Mouse (Mus musculus) cerebellum, adult (tissue): ENCODE measurements at regions not wholly inside any gene's neighbourhood (a gene's known extent, or its start where the extent isn't known, plus 50 kb on each side); places are given as distances from the start of the nearest gene placed in this dataset.
A peak's percentile ranks its signal among the peaks of the same experiment; 100 is the strongest.

ENCODE experiments used
- ATAC-seq: cut with Nextera tagmentation; 2 replicates; pipeline ENCODE4 v1.9.2; 2017; ENCODE audit warnings: mild to moderate bottlenecking, moderate library complexity, mixed read lengths; ENCODE audit not compliant: insufficient number of reproducible peaks, low FRiP score, low TSS enrichment

DNA sequence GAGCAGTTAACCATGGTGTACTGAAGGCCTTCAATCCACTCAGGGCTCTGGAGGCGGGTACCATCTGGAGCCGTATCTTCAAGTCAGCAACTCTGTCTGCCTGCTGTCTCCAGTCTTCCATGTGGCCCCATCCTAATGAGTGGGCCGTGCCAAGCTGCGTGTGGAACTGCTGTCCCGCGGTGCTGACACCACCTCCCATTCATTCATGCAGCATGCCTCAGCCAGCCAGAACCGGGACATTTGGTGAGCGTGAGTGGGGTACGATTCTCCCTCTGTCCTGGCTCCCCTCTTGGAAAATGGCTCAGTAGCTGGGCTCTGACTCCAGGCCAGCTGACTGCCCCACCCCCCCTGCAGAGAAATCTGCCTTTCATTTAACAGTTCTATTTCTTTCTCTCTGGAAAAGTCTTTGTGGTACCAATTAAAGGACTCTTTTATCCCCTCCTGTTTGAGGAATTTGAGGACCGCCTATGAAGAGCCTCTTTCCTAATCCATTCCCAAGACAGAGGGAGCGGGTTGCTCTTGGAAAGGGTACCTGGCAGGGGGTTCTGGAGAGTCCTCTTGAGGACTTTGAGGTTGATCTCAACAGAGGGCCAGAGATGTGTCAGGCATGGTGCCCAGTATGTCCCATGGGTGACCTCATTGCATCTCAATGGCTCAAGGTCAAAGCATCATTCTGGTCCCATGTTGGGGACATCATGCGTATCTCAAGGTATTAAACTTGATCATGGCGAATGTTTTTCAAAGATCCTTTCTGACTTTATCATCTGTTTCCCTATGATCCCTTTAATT lies 55.5 kb upstream of the Brd7 start:
- peak; percentile 64 for ATAC-seq

DNA sequence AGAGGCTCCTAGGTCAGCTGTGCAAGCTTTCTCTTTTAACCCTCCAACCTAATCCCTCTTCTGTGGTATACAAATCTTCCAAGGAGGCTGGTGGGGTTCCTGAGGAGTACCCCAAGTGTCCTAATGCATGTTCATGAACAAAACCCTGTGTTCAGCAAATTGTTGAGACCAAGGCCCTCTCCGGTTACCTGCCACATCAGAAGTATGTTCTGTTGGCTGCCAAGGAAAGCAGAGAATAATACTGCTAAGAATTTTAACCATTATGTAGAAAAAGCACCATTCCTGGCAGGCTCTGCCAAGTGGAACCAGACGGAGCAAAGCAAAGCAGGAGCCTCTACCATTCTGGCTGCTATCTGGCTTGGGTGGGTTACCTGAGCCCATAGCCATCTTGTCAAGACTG lies 61.3 kb upstream of the Brd7 start:
- ATAC-seq = no peak

DNA sequence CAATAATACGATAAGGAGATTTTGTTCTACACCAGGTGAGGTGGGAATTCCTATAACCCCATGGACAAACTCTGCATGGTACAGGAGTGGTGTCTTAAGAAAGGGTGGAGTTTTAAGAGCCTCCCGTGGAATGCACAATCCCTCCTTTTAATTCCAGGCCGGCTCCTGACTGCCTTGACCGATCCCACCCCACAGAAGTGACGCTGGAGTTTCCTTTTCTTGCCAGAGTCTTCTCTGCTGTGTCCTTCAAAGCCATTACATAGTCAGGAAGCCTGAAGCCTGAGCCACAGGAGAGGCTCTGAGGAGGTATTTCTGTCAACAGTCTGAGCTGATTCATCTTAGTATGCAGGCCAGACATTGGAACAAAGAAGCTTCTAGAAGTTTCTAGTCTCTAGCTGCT lies 66.6 kb upstream of the Brd7 start:
- no peak for ATAC-seq

DNA sequence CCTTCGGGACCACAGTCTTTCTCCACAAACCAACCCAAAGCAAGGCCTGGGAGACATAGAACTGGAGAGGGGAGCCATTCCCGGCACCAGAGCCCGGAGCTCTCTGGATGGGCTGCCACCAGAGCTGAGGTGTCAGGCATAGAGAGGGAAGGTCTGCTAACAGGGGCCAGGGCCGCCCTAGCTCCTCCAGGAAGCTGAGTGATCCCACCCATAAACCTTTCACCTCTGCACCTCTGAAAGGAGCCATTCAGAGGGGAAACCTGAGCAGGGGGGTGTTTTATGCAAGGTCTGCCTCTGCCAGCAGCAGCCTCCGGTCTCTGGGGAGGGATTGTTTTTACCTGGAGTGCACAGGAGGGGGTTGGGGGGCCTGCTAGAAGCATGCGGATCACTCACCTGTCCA lies 69.4 kb upstream of the Brd7 start:
- no peak for ATAC-seq

DNA sequence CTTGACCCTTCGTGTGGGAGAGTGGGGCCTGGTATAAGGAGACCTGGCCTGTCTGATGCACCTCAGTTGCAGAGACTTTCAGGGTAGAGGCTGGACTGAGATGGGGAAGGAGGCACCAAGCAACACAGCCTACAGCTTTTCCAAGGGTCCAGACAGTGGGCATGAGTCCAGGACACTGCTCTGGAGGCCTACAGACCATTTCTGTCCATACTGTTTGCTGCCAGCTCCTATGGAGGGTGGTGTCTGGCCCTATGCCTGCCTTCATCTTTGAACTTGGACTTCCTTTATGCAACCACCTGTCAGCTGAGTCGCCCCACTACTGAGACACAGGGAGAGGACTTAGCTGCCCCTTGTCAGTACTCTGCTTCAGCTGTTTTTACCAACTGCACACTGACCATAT lies 73.7 kb upstream of the Brd7 start:
- ATAC-seq = no peak

DNA sequence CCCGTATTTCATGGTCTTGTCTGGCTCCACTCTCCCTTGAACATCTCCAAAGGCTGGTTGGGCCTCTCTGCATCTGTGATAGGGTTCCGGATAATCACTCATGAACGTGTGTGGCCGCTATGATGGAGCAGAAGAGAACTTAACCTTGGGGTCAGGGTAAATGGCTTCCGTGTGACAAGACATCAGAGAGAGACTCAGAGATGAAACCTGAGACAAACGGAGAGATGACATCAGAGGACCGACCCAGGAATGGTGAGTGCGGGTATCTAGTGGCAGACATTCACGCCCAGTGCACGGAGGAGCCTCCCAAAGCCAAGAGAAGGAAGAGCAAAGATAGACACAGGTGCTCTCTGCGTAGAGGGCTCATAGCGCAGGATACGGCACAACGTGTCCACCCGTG lies 78.2 kb upstream of the Brd7 start:
- no peak for ATAC-seq

DNA sequence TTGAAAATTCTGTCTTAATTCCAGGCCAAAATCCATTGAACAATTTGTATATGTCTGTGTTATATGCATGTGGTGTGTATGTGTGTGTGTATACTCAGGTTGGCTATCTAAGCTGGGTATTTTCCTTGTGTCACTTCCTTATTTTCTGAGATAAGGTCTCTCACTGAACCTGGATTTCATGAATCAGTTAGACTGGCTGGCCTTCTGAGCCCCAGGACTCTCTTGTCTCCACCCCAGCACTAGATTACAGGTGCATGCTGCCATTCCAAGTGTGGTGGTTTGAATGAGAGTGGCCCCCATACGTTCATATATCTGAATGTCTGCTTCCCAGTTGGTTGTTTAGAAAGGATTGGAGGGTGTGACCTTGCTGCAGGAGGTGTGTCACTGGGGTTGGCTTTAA lies 77.8 kb upstream of the Nkd1 start:
- no peak for ATAC-seq

DNA sequence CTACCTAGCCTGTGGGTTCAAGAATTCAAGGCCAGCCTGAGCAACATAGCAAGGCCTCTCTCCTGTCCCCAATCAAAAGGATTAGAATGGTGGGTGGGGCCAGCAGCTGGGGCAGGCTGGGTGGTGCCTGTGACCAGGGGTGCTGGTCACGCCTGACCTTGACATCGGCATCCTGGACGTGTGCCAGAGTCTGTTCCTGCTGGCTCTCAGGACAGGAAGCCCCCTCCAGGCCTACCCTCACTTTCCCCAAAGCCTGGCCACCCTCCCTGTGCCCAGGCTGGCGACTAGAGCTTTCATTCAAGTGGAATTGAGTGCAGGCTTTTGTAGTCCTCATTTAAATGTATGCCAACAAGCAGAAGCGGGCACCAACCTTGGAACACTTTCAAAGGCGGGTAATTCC lies 73.7 kb upstream of the Nkd1 start:
- ATAC-seq = no peak

DNA sequence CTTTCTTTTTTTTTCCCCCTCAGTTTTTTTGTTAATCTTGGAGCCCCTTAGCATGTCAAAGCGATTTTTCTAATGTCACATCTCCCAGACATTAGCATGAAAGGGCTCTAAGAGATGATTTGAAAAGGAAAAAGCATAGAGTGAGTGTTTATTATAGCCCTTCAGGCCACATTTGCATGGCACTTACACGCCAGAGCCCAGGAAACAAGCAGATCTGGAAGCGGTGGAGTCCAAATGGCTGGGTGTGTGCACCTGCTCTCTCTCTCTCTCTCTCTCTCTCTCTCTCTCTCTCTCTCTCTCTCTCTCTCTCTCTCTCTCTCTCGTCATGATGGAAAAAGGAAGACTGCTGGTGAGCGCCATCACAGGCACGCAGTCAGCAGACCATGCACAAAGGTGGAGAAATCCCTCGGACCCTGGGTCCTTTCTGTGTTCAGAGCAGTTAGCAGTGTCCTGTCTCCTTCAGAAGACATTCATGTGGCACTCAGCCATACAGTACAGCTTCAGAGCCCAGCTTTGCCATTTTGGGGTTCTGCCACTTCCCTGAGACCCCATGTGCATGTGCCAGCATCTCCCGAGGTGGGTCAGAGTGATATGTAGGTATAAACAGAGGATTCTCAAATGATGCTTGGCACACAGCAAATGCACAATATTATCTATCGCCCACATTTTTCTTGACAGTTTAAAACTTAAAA lies 73.2 kb upstream of the Nkd1 start:
- ATAC-seq = no peak

DNA sequence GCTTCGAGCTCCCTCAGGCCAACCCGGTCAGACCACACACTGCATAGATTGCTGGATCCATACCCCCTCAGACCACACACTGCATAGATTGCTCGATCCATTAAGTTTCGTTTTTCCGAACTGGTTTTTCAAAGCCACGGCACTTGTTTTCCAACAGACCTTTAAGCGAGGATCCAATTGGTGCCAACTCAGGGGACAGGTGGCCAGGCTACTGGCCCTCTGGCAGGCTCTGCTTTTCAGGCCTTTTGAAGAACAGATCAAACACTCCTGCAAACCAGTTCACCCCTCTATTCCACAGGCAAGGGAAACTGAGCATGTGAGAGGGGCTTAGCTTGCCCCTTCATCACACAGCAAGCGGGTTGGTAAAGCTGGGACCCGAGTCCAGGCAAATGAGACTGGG lies 72.2 kb upstream of the Nkd1 start:
- ATAC-seq = no peak

DNA sequence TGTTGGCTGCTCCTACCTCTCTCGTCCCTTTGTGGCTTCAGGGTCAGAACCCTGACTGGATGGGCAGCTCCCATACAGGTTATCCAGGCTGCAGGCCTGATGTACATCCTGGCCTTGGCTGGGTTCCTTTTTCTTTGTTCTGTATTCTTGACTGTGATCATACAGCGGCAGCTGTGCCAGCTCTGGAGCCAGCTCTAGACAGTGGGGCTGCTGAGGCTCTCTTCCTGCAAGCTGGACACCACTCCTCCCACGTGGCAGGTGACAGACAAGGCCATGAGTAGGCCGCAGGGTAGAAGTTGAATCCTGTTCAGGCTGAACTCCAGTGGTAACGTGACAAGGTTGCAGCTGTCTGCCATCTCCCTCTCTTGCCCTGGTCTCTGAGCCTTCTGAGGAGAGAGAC lies 71.6 kb upstream of the Nkd1 start:
- no peak for ATAC-seq

DNA sequence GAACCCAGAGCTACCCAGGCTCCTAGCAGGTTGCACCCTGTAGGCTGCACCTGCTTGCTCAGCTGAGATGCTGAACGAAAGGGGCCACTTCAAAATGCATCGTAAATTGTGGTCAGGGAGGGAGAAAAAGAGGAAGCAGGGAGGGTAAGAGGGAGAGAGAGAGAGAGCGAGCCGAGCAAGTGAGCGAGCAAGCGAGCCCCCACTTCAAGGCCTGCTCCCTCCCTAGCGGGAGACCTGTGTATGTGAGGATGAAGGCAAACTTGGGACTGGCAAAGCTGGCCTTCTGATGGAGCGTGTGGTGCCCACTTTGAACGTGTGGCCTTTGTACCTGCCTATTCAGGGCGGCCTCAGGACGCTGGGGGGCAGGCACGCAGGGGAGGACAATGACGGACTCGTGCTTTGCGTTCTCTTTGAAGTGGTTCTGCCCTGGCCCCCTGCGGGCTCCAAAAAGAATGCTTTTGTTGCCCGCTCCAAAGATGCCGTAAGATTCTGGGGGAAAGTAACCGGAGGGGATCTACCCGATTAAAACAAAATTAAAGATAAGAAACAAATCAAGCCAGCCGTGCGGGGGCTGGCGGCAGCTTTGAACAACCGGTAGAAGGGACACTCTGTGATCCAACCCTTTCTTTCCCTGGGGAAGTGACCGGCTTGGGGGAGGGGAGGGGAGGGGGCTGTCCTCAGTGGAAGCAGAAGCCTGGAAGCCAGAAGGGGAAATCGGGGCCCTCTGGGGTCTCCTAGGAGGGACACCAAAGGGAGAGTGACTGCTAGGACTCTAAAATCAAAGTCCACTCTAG lies 70.1 kb upstream of the Nkd1 start:
- ATAC-seq = no peak

DNA sequence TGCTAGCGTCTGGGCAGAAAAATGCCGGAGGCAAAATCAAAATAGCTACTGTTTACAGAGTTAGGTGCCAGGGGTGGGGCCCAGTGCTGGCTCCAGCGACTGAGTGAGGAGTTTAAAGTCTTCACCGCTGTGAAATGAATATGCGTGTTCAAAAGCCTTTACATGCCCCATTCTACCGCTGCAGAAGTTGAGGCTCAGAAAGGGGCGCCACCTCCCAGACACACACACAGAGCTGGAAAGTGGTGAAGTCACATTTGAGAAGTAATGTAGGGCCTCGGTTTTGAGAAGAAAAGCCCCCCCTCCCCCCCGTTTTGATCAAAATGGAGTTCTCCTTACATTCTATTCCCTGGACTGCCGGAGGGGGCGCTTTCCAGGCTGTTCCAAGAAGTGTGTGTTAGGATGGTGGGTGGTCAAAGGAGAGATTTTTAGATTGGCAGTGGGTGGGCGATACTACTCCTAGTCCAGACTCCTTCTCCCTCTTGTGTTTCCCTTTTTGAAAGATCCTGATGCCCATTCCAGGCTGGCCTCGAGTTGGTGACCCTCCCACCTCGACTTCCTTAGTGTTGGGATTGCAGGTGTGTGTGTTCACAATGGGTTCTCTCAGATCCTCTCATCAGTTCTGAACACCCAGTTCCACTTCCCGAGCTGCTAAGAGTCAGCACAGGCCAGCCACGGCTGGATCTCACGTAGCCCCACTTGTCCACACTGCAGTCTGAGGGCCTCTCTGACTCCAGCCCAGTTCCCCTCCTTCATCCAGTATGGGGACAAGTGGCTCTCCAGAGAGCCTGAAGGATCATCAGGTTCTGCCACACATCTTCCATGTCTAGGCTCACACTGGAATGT lies 69.3 kb upstream of the Nkd1 start:
- no peak for ATAC-seq

DNA sequence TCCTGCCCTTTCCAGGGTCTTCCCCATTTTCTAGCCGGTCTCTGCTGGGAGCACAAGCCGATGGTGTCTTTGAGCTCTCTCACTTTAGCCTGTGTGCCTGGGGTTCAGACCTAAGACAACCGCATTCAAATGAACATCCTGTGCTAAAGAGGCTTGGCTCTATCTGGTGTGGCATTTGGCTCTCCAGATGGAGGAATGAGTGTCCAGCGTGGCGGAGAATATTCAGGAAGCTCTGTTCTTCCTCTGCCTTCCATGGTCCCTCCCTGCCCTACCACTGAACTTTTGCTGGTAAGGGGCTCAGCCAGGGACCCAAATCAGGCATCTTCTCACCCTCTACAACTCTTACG lies 68.7 kb upstream of the Nkd1 start:
- ATAC-seq = peak; percentile 21; the same call in 1 of the 2 replicates

DNA sequence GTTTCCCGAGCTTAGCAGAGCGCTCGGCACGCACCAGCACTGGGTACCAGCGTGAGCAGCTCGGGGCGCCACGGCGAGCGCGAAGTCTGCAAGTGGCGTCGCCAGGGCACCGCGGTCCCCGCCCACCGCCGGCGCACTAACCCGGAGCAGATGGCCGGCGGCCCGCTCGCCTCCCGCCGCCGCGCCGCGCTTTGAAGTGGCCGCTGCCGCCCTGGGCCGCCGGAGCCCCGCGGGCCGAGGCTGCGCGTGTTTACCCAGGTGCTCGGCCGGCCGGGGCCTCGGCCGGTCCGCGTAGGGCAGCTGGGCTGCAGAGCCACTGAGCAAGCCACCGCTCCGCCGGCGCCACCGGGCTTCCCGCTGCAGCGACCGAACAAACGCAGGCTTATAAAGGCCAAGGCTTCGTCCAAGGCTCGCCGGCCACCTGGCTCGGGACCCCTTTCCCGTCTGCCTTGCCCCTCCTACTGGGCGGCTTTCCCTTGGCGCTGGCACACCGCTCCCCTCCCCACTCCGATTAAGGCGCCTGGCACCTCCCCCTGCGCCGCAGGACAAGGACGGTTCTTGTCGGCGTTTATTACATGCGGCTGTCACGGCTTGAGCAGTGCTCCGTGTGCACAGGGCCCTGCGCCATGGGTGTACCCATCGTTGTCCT lies 67.0 kb upstream of the Nkd1 start:
- ATAC-seq = peak; percentile 53

DNA sequence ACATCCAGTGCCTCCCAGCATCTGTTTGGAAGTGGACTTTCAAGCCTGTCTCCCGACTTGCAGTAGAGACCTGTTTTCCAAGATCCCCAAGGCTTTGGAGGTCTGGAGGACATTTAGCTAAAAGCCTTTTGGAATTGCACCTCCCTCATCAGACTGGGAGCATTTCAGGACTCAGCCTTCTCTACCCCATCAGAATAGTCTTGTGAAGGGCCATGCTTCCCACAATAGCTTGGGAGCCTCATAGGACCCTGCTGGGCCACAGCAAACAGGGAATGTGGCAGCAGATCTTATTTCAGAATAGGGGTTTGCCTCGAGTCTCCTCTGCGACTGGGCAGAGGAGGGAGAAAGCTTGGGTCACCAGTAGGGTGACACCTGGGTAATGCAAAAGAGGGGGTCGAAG lies 66.2 kb upstream of the Nkd1 start:
- ATAC-seq = no peak

DNA sequence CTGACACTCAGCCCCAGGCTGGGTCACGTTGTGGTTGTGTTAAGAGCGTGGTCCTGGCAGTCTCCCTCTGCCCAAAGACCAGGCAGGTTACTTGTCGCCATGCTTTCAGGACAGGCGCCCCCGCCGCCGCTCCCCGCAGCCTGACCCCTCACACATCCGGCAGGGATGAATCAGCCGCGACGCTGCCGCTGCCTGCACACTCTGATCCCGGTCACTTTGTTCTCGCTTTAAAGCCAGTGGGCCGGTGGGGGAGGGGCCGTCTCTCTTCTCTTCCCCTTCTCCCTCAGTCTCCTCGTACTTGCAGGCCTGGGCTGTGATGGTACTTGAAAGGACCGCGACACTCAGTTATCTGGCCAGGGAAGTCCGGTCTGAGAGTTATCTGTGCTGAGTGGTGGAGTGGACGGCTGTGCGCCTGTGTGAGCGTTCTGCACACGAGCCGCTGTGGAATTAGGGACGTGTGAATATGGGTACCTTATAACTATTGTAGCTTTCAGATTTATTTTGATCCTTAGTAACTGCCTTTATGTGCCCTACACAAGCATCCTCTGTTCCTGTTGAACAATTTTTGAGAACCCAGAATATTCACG lies 65.6 kb upstream of the Nkd1 start:
- ATAC-seq = no peak

DNA sequence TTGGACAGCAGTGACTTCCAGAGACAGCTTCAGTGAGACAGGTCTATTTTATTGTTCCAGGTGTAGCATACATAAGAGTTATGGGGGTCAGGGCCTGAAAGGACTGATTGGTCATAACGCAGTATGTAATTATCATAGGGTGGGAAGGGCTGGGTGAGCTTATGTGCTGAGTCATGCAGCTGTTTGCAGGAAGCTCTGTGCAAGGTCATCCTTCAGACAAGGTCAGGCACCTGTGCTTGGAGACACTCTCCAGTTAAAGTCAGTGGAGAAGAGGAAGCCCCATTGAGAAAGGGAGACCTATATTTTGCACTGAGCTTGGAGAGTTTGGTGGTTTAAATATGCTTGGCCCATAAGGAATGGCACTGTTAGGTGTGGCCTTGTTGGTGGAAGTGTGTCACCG lies 62.0 kb upstream of the Nkd1 start:
- ATAC-seq = no peak

DNA sequence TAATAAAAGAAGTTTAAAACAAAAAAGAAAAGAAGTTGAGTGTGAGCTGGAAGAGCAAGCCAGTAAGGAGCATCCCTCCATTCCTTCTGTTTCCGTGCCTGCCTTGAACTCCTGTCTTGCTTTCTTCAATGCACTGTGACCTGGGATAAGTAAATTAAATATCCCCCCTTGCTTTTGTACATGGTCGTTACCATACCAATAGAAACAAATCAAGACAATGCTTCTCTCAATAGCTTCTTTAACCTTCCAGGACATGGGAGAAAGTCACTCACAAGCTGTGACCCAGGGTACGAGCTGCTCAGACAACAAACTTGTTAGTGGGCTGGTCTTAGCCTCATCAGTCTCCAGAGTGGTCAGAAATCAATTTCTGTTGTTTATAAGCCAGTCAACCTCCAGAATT lies 53.4 kb upstream of the Nkd1 start:
- no peak for ATAC-seq

DNA sequence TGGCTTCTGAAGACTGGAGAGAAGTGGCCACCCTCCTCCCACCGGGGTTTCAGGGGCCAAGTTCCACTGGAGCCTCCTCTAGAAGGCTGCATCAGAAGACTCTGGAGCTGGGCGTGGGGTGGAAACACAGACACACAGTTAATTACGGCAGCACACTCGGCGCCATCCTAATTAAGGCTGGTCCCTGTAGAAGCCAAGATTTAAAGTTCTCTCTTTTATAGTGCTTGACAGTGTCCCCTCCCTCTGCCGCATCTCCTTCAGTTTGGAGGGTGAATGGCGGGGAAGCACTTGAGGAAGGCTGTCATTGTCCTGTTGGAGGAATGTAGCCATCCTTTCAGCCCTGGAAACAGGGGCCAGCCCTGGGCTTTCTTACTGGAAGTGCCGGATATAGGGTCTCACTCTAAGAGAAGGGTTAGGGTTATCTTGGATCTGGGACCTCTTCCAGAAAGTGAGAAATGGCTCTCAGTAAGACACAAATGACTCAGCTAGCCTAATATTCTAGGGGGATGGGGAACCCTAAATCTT lies 50.2 kb upstream of the Nkd1 start:
- ATAC-seq = no peak
